Mouse (Mus musculus) C2C12 (cell line): Measurements from ENCODE around the gene Psap. TPM values are rescaled to one million over a fixed set of nuclear protein-coding genes. Genes with fewer than 3 reads are reported as not detected.

Experiments
- H3K27me3 ChIP-seq: one replicate; pipeline ENCODE4 v1.6.1; 2011; ENCODE audit not compliant: control insufficient read depth, insufficient read depth, insufficient read length
- H3K36me3 ChIP-seq: one replicate; pipeline ENCODE4 v1.6.1; 2011; ENCODE audit not compliant: control insufficient read depth, insufficient read depth
- H3K4me3 ChIP-seq: one replicate; pipeline ENCODE4 v1.5.1; 2011; ENCODE audit warnings: mild to moderate bottlenecking, control low read depth; ENCODE audit not compliant: poor library complexity, insufficient read depth, severe bottlenecking
- H3K79me2 ChIP-seq: one replicate; pipeline ENCODE4 v1.6.1; 2011; ENCODE audit not compliant: control insufficient read depth, insufficient read depth
- H3K79me3 ChIP-seq: one replicate; pipeline ENCODE4 v1.6.1; 2011; ENCODE audit warnings: low read depth, control low read depth
- H3ac ChIP-seq: one replicate; pipeline ENCODE3; 2011; ENCODE audit warnings: low read depth; ENCODE audit not compliant: control insufficient read depth, insufficient read length
- CEBPB ChIP-seq: IDR thresholded peaks from one replicate; pipeline ENCODE4 v1.6.1; 2011; ENCODE audit warnings: low read depth, mild to moderate bottlenecking, control low read depth, moderate library complexity
- CTCF ChIP-seq: IDR thresholded peaks from one replicate; pipeline ENCODE4 v1.5.1; 2011; ENCODE audit not compliant: control insufficient read depth, insufficient read depth, insufficient read length
- FOSL1 ChIP-seq: IDR thresholded peaks from one replicate; pipeline ENCODE4 v1.8.0; 2011; ENCODE audit warnings: mild to moderate bottlenecking, low read length; ENCODE audit not compliant: poor library complexity, insufficient read depth, severe bottlenecking
- MAX ChIP-seq: IDR thresholded peaks from one replicate; pipeline ENCODE4 v1.6.1; 2011; ENCODE audit warnings: mild to moderate bottlenecking, control low read depth
- MYOD1 ChIP-seq: IDR thresholded peaks from one replicate; pipeline ENCODE4 v1.6.1; 2011; ENCODE audit warnings: low read depth; ENCODE audit not compliant: control insufficient read depth, insufficient read length
- MYOG ChIP-seq: IDR thresholded peaks from one replicate; pipeline ENCODE4 v1.6.1; 2011; ENCODE audit not compliant: control insufficient read depth, insufficient read length; ENCODE audit errors: extremely low read depth
- USF1 ChIP-seq: IDR thresholded peaks from one replicate; pipeline ENCODE4 v1.6.1; 2011; ENCODE audit warnings: low read depth, mild to moderate bottlenecking, control low read depth, moderate library complexity
- polyA plus RNA-seq: library from polyadenylated mRNA; unstranded; fragments of >200 nt; fragmentation: generic; extraction: Trizol; gene quantifications from one replicate; pipeline ENCODE4 v1.2.1, GENCODE M21; 2012; ENCODE audit warnings: missing spikeins

The Psap gene
- polyA plus RNA-seq, 1 experiment: 439 TPM

DNA sequence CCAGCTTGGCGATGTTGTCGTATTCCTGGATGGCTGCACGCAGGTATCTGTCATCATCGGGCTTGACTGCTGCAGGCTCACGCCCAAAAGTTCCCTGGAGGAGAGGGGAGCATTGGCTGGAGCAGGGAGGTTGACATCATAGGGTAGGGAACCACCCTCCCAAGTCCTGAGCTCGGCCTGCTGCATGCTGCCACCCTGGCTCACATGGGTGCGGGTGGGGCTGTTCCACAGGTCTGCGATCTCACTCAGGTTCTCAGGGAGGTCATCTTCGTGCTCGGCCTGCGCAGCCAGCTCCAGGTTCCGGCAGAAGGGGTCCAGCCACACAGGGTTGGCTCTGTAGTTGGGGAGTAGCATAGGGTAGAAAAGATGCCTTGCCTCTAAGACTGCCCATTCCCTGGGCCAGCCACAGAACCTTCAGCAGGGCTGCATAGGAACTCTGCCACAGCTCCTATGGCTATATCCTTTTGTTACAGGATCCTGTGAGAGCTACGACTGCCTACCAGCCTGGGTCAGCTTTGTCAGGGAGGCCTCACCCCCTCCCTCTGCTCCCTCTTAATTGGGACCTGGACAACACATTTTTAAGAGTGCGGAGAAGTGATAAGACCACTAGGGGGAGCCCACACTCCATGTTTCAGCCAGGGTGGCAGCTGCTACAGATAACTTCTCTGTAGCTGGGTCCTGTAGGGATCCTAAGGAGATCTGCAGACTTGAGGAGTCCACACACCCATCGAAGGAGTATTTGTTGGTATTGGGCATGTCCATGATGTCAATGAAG lies 27.6 kb downstream of the Psap start:
- Histone ChIP-seq H3K79me2 (no peaks in the 10 kb centered on the region), H3K36me3 (peaks cover 27% of the 10 kb centered on the region), H3K27me3 (peaks cover 3% of the 10 kb centered on the region), H3K4me3 (no peak overlapping the region), H3ac (no peak overlapping the region), H3K79me3 (no peaks in the 10 kb centered on the region)
- TF ChIP-seq MAX (no peak), CTCF (no peak), MYOD1 (no peak), FOSL1 (no peak), USF1 (no peak)

DNA sequence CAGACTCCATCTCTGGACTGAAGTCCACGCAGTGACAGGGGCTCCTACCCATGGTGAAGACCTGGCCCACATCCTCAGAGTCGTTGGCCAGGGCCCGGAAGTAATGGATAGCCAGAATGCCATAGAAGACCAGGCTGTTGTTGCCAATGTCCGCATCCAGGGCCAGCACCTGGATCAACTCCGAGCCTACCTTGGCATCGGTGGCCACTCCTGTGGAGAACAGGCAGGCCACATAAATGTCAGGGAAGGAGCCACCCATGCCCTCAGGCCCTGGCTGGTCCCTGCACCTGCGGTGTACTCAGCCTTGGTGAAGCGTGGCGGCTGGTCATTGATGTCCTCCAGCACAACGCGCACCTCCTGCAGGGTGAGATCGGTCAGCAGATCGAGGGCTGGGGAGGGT lies 33.2 kb downstream of the Psap start:
- no peak for TF ChIP-seq USF1
- no peak for TF ChIP-seq MAX
- no peak for TF ChIP-seq MYOG
- TF ChIP-seq FOSL1: no peak
- no peak for TF ChIP-seq CTCF
- no peak for TF ChIP-seq CEBPB
- H3K4me3 ChIP-seq: no peak overlapping the region
- H3K79me3 ChIP-seq: no peaks in the 10 kb centered on the region
- no peak overlapping the region for H3ac ChIP-seq
- peaks cover 7% of the 10 kb centered on the region for H3K27me3 ChIP-seq
- H3K79me2 ChIP-seq: no peaks in the 10 kb centered on the region
- H3K36me3 ChIP-seq: no peaks in the 10 kb centered on the region

DNA sequence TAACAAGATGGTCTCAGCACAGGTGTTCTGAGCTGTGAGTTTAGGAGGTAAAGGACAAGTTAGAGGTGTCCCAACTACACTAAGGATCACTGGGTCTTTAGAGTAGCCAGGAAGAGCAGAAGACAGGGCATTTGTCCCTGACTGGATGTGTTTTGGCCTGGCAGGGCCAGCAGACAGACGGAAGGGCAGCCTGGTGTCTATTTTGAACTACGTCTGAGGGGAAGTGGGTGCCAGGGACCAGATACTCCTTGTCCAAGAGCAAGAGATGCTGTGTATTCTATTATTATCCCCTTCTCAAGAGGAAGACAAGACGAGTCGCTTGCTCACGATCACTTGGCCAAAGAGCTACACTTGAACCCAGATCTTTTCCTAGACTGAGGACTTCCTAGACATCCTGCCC lies 36.2 kb downstream of the Psap start:
- Histone ChIP-seq H3K79me3 (no peaks in the 10 kb centered on the region), H3K79me2 (no peaks in the 10 kb centered on the region), H3K36me3 (no peaks in the 10 kb centered on the region), H3ac (no peak overlapping the region), H3K27me3 (peaks cover 7% of the 10 kb centered on the region), H3K4me3 (no peak overlapping the region)
- TF ChIP-seq MYOG (no peak), MYOD1 (no peak), CEBPB (no peak), FOSL1 (no peak), CTCF (no peak), USF1 (no peak), MAX (no peak)

DNA sequence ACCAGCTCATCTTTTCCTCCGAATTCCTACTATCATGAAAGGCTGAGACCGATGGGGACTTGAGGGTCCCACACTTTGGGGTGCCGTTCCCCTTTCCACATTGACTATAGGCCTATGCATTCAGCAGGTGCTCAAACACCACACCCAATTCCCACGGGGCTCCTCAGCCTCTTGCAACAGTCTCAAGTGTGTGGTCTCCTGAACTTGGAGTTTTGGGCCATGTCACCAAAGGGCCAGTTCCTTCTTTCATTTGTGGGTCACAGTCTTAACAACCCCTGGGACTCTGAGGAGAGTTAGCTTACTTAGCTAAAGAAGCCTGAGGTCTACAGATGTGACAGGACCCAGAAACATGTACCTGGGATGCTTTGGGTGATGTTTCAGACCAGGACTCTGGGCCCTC lies 38.7 kb downstream of the Psap start:
- peaks cover 4% of the 10 kb centered on the region for H3K27me3 ChIP-seq
- TF ChIP-seq FOSL1 (no peak), MAX (no peak), CTCF (no peak), USF1 (no peak), MYOD1 (no peak), CEBPB (no peak), MYOG (no peak)
- no peaks in the 10 kb centered on the region for H3K36me3 ChIP-seq
- H3ac ChIP-seq: no peak overlapping the region
- no peaks in the 10 kb centered on the region for H3K79me2 ChIP-seq
- H3K79me3 ChIP-seq: no peaks in the 10 kb centered on the region
- no peak overlapping the region for H3K4me3 ChIP-seq

DNA sequence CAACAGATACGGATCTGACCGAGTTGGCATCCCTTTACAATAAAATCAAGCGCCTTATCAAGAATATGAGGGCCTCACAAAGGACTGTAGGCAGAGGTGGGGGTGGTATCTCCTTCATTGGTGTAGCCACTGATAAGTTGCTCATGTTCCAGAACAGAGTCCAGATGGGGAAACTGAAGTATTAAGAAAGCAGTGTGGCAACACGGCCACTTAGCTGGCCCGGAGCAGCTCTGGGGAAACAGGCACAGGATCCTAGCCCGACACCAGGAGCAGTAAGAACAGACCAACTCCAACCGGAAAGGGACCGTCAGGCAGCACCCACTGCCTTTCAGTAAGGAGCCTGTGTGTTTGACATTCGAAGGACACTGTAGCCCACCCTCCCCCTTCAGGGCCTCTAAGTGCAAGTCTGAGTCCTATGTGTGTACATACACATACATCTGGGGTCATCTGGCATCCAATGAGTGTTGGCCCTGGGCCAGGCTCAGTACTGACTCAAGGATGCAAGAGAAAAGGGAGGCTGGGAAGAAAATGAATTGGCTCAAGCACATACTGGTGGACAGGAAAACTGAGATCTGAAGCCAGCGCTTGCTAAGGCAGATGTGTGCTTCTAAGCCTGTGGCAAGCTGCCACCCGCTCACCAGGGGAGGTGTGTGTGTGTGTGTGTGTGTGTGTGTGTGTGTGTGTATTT lies 51.7 kb downstream of the Psap start:
- Histone ChIP-seq H3K79me2 (no peaks in the 10 kb centered on the region), H3K27me3 (peaks cover 50% of the 10 kb centered on the region), H3K36me3 (no peaks in the 10 kb centered on the region), H3ac (no peak overlapping the region), H3K79me3 (no peaks in the 10 kb centered on the region), H3K4me3 (no peak overlapping the region)
- TF ChIP-seq CEBPB (no peak), MAX (no peak), FOSL1 (no peak)

DNA sequence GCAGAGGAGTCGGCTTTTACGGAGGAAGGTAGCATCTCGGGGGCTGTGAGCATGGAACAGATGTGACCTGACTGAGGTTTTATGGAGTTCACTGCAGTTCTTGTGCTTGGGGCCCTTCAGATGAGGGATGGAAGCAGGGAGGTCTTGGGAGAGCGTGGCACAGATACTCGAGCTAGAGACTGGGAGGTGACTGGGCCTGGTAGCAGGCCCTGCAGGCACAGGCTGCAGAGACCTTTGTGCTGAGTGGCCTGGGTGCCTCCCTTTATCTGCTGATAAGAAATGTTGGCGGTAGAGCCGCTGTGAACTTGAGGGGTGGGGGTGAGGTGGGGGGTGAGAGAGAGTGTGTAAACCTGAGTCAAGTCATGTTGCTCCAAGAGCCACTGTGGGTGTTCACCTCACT lies 57.2 kb downstream of the Psap start:
- no peak overlapping the region for H3ac ChIP-seq
- no peaks in the 10 kb centered on the region for H3K79me2 ChIP-seq
- H3K79me3 ChIP-seq: no peaks in the 10 kb centered on the region
- no peaks in the 10 kb centered on the region for H3K36me3 ChIP-seq
- H3K4me3 ChIP-seq: no peak overlapping the region
- TF ChIP-seq FOSL1 (no peak), MAX (no peak), CTCF (no peak), USF1 (no peak), MYOD1 (no peak), MYOG (no peak), CEBPB (no peak)
- peaks cover 57% of the 10 kb centered on the region for H3K27me3 ChIP-seq
